Mouse (Mus musculus): Measurements from ENCODE around the gene Itgb6.

- TF ChIP-seq CTCF (IDR thresholded peaks at IDR 0.05; ENCODE audit: insufficient read depth, low read length) (no peak), POLR2A (IDR thresholded peaks at IDR 0.05; ENCODE audit: borderline replicate concordance, extremely low read depth, low read depth, low read length) (no peak)
Observed at GRCm38 (mm10) chr2:60611622-60612021, 110.8 kb downstream of the Itgb6 start.
